ENCODE assay signal across 9 mouse cellular contexts in the genomic region with DNA sequence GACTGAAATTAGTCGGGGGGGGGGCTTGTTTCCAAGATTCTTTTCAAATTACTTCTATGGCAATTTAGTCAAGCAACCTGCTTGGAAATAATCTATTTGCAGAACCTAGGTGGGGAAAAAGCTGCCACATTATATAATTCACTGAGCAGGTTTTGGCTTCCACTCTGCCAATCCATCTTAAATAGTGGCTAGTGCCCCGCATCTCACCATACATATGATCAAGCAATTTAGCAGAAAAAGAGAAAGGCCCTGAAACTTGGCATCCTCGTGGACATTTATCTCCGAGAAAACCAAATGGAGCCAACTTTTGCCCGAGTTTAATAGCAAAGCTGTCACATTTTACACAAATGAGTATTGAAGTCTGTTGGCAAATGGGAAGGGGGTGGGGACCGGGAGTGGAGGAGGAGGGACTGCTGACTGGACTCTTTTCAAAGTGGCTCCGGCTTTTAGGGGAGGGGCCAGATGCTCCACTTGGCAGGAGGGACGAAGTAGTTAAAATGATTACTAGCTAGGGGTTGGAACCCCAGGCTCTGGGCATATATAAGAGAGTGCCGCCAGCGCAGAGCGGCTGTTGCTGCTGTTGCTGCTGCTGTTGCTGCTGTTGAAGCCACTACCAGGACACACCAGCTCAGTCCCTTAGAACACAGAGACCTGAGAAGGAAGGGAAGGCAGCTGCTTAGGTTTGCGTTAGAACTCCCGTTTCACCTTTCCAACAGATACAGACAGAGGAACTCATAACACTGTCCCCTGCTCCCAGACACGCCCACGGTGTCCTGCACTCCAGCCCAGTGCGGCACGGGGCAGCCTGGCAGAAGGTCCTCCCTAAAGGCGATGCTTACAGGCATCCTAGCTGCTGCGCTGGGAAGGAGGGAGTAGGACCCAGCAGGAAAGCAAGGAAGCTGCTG. TPM values are rescaled to one million over a fixed set of nuclear protein-coding genes. Genes with fewer than 3 reads are reported as not detected.
A peak's percentile ranks its signal among the peaks of the same experiment; 100 is the strongest.
DNase-seq lines count a peak whose midpoint lies in the region; ATAC-seq and TF ChIP-seq lines count a peak whose summit lies in the region.
"Had no signal": no experiment of that assay in that cellular context is flagged by ENCODE, and none has a peak within 500 bp of the region (broad histone marks: within the 10 kb centered on the region; RNA-seq: fewer than 3 reads in every experiment).

A gene (plus strand): TSS at position 567 of the 905 bp plus-strand sequence.

- intact Hi-C loops in gastrocnemius, adult 2 months (cut with DNase I) = no loop called here
- intact Hi-C loops in heart, postnatal 36 days (cut with DNase I) = no loop called here

- H3K4me2 ChIP-seq in limb, embryonic 13.5 days (replicated peaks) = peak within 1 kb of the TSS; percentile 95

- no peaks in the 10 kb centered on the region for H3K36me3 ChIP-seq in E14TG2a.4 (ENCODE audit: insufficient read depth, low read length)
- H3K36me3 ChIP-seq in limb, embryonic 13.5 days = no peaks in the 10 kb centered on the region

- no peak for TF ChIP-seq CTCF in gastrocnemius, adult 2 months (IDR thresholded peaks at IDR 0.05)
- TF ChIP-seq CTCF in E14TG2a.4 (conservative IDR thresholded peaks at IDR 0.05; ENCODE audit: low read length) = no peak

- no peaks in the 10 kb centered on the region for H3K9me3 ChIP-seq in E14TG2a.4 (ENCODE audit: low read length)
- H3K9me3 ChIP-seq in limb, embryonic 13.5 days = no peaks in the 10 kb centered on the region

- peaks cover 22% of the 10 kb centered on the region for H3K27me3 ChIP-seq in E14TG2a.4 (ENCODE audit: insufficient read depth, low read length)
- peaks cover 13% of the 10 kb centered on the region for H3K27me3 ChIP-seq in limb, embryonic 13.5 days

- peak within 1 kb of the TSS; percentile 69 for H3K4me3 ChIP-seq in gastrocnemius, adult 2 months
- H3K4me3 ChIP-seq in E14TG2a.4 (replicated peaks; ENCODE audit: low read length) = peak within 1 kb of the TSS; percentile 70
- H3K4me3 ChIP-seq in limb, embryonic 13.5 days = peak within 1 kb of the TSS; percentile 54

- peaks cover 13% of the 10 kb centered on the region; the same call in 1 of the 2 replicates for H3K4me1 ChIP-seq in E14TG2a.4 (replicated peaks; ENCODE audit: low read depth, low read length)
- peaks cover 7% of the 10 kb centered on the region; the same call in 1 of the 2 replicates for H3K4me1 ChIP-seq in limb, embryonic 13.5 days

- peak within 1 kb of the TSS; percentile 53 for H3K27ac ChIP-seq in gastrocnemius, adult 2 months
- H3K27ac ChIP-seq in limb, embryonic 13.5 days = no peak within 1 kb of the TSS

- peak; percentile 37 for DNase-seq in gastrocnemius, adult 2 months
- no peak for DNase-seq in gastrocnemius, adult 18-20 months (ENCODE audit: low spot score)
- DNase-seq in embryo, embryonic 11 days = peak; percentile 60
- peak; percentile 0 to 2 for DNase-seq in heart, postnatal 36 days
- DNase-seq in retina, embryonic 14.5 days (ENCODE audit: low spot score) = peak; percentile 63
- no peak for DNase-seq in yolk sac, embryonic 10.5 days (ENCODE audit: low spot score)

- peak within 1 kb of the TSS; percentile 68 for H3K9ac ChIP-seq in limb, embryonic 13.5 days

- ATAC-seq in limb, embryonic 13.5 days (ENCODE audit: low FRiP score, low read depth) = peak; percentile 78

- WGBS in limb, embryonic 13.5 days = 11% methylated on average over 19 of the region's 19 CpGs

RNA-seq across cellular contexts. Expression of the gene that starts here (rescaled TPM):
- 10 to 100 TPM in 1 of 2 experiments, 1 to 10 TPM in 1; 5.4 to 11.4 TPM for total RNA-seq in gastrocnemius, adult 2 months (2021)
- total RNA-seq in gastrocnemius, adult 18-20 months (2021) = 1 to 10 TPM; 4.3 to 5.1 TPM
- under 1 TPM; 0.11 to 0.24 TPM for total RNA-seq in heart, postnatal 36 days (2021)
- 86.4 and 89.5 TPM in 2 replicates for polyA plus RNA-seq in limb, embryonic 13.5 days (2015; fragmentation: Nextera tagmentation; extraction: Ambion mirVana)
- total RNA-seq: MEL had no signal

Comparison
In these comparisons a context has a peak if more than half of its experiments do, and no peak if none do; other contexts are left out.
1. RNA of the gene that starts here (total RNA-seq): 5.4 to 11.4 TPM in gastrocnemius, adult 2 months and 4.3 to 5.1 TPM in gastrocnemius, adult 18-20 months; 0.11 to 0.24 TPM in heart, postnatal 36 days; every median in the first group is over 4 times any median in the second.
2. DNase-seq: peak in gastrocnemius, adult 2 months (single experiment), embryo, embryonic 11 days (single experiment) and retina, embryonic 14.5 days (single experiment); none in gastrocnemius, adult 18-20 months (single experiment) and yolk sac, embryonic 10.5 days (single experiment).
3. Peak in DNase-seq in heart, postnatal 36 days; RNA of the gene not detected or under 1 TPM.
4. Peak in every context shown above with its lines, with median percentiles within 50 percentile points of each other: H3K4me3 ChIP-seq.